Mouse (Mus musculus) gastrocnemius, adult 2 months (tissue): ENCODE measurements around the gene Tsc22d1. TPM values are rescaled to one million over a fixed set of nuclear protein-coding genes. Genes with fewer than 3 reads are reported as not detected.
A peak's percentile ranks its signal among the peaks of the same experiment; 100 is the strongest.

Experiments
- DNase-seq: peaks from one replicate; pipeline ENCODE4 v3.0.0; 2022
- H3K27ac ChIP-seq: fragments of 200-600 bp; 2 replicates; pipeline ENCODE4 v1.8.1; 2022; ENCODE audit warnings: mild to moderate bottlenecking
- H3K4me3 ChIP-seq: fragments of 200-600 bp; 2 replicates; pipeline ENCODE4 v1.8.1; 2022; ENCODE audit warnings: mild to moderate bottlenecking, moderate library complexity
- CTCF ChIP-seq: fragments of 200-600 bp; IDR thresholded peaks from 2 replicates; pipeline ENCODE4 v1.8.1; 2022; ENCODE audit warnings: antibody characterized with exemption, mild to moderate bottlenecking, moderate library complexity
- intact Hi-C: fragments of 180-260 bp; cut with DNase I; formaldehyde crosslinking; loops from one replicate; pipeline ENCODE4 v1.15.1; 2025
- total RNA-seq, 2 experiments: library from RNA; stranded (reverse); gene quantifications; 2 replicates each; pipeline ENCODE4 v1.2.3; 2021

Tsc22d1 gene
- total RNA-seq, 2 experiments from 2014 or later = 131 to 151 TPM

DNA sequence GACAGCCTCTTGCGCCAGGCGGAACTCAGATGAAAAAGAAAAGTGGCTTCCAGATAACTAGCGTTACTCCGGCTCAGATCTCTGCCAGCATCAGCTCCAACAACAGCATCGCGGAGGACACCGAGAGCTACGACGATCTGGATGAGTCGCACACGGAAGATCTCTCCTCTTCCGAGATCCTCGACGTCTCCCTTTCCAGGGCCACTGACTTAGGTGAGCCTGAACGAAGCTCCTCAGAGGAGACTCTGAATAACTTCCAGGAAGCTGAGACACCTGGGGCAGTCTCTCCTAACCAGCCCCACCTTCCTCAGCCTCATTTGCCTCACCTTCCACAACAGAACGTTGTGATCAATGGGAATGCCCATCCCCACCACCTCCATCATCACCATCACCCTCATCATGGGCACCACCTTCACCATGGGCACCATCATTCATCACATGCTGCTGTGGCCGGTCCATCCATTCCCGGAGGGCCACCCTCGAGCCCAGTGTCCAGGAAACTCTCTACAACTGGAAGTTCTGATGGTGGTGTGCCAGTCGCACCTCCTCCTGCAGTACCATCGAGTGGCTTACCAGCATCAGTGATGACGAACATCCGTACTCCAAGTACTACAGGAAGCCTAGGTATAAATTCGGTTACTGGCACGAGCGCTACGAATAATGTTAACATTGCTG is 1.7 kb downstream of the Tsc22d1 start:
- intact Hi-C loops = loop anchor here (2.0 to 5.0 kb wide), 2 partner anchors 42 to 264 kb away; no protein-coding TSS in a partner anchor
- TF ChIP-seq CTCF = no peak
- DNase-seq = no peak
- Histone ChIP-seq H3K4me3 (peak overlapping the region; percentile 96), H3K27ac (peak overlapping the region; percentile 97)

GRCm38 (mm10) chr14:76417346-76417745 is 2.6 kb downstream of the Tsc22d1 start:
- no peak for DNase-seq
- intact Hi-C loops = loop anchor here (2.0 to 5.0 kb wide), 2 partner anchors 41 to 265 kb away; no protein-coding TSS in a partner anchor
- no peak for TF ChIP-seq CTCF
- Histone ChIP-seq H3K27ac (no peak overlapping the region), H3K4me3 (peak overlapping the region; percentile 96)

- intact Hi-C loops = no loop called here
- peak; percentile 31 for DNase-seq
- peak overlapping the region; percentile 48 for H3K27ac ChIP-seq
- peak overlapping the region; percentile 14 for H3K4me3 ChIP-seq
- TF ChIP-seq CTCF = no peak
These were observed 6.0 kb downstream of the Tsc22d1 start for GRCm38 (mm10) chr14:76420726-76421125.

DNA sequence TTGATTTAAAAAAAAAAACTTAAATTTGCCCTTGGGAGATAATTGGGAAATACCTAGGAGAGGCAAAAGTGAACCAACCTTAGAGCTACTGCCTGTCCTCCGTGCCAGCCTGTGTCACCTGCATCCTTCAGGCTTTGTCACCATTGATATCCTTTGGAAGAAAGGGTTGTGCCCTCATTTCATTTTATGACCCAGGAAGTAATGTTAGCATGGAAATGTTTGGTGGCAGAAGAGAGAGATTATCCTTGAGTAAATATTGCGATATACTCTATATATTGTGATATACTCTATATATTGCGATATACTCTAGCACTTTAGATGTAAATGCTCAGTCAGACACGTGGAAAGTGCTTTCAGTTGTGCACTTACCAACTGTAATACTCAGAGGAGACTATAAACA is 6.4 kb downstream of the Tsc22d1 start:
- peak overlapping the region; percentile 18; the same call in 1 of the 2 replicates for H3K4me3 ChIP-seq
- intact Hi-C loops = no loop called here
- DNase-seq = no peak
- H3K27ac ChIP-seq = no peak overlapping the region
- TF ChIP-seq CTCF = no peak

- peak; percentile 8; the same call in 1 of the 2 replicates for TF ChIP-seq CTCF
- H3K27ac ChIP-seq = no peak overlapping the region
- no peak for DNase-seq
- intact Hi-C loops = no loop called here
- no peak overlapping the region for H3K4me3 ChIP-seq
These were observed 10.7 kb downstream of the Tsc22d1 start for GRCm38 (mm10) chr14:76425422-76425821.

- intact Hi-C loops = no loop called here
- no peak for DNase-seq
- TF ChIP-seq CTCF = no peak
- H3K4me3 ChIP-seq = no peak overlapping the region
- H3K27ac ChIP-seq = no peak overlapping the region
These were observed 11.3 kb downstream of the Tsc22d1 start for GRCm38 (mm10) chr14:76425986-76426530.

DNA sequence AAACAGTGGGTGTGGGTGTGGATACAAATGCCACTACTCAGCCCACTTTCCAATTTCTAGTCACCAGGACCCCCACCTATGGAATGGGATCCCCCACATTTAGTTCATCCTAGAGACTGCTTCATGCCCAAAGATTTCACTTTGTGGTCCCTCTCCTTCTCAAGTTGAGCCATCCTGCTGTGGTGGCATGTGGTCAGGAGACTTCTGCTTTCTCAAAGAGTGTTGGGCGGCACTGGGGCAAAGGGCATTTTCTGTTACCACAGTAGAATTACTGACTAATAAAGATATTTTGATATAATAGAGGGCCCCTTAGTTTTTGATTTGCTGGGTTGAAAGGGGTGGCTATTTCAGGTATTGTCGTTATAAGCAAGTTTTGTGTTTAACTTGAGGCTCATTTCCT is 14.1 kb downstream of the Tsc22d1 start:
- H3K27ac ChIP-seq = no peak overlapping the region
- no peak for DNase-seq
- H3K4me3 ChIP-seq = no peak overlapping the region
- intact Hi-C loops = no loop called here
- no peak for TF ChIP-seq CTCF

GRCm38 (mm10) chr14:76431918-76432317 is 17.2 kb downstream of the Tsc22d1 start:
- Histone ChIP-seq H3K27ac (peak overlapping the region; percentile 38; the same call in 1 of the 2 replicates), H3K4me3 (no peak overlapping the region)
- DNase-seq = no peak
- intact Hi-C loops = no loop called here
- no peak for TF ChIP-seq CTCF

DNA sequence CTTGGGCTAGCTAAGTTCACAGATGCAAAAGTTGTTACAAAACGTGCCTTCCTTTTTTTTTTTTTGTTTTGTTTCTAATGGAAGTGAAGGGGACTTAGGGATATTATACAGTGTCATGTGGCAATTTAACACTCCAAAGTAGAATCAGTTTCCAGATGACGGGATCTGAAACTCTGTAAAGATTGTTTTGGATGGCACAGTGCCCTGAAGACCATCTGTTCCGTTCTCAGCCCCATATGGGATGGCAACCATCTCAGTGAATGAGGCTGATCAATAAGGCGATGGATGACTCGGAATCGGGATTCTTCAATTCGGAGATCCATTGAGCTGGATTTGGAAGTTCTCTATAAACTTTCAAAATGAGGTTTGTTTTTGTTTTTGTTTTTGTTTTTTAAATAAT is 17.6 kb downstream of the Tsc22d1 start:
- TF ChIP-seq CTCF = no peak
- DNase-seq = no peak

GRCm38 (mm10) chr14:76432816-76433215 is 18.1 kb downstream of the Tsc22d1 start:
- Histone ChIP-seq H3K27ac (peak overlapping the region; percentile 38), H3K4me3 (peak overlapping the region; percentile 26)
- intact Hi-C loops = no loop called here
- no peak for DNase-seq
- TF ChIP-seq CTCF = no peak

More for the DNA sequence above, 17.6 kb downstream of the Tsc22d1 start:
- peak overlapping the region; percentile 38 for H3K27ac ChIP-seq
- intact Hi-C loops = no loop called here
- peak overlapping the region; percentile 26 for H3K4me3 ChIP-seq

GRCm38 (mm10) chr14:76442160-76442559 is 27.4 kb downstream of the Tsc22d1 start:
- Histone ChIP-seq H3K27ac (no peak overlapping the region), H3K4me3 (no peak overlapping the region)
- intact Hi-C loops = no loop called here
- TF ChIP-seq CTCF = no peak
- DNase-seq = no peak

GRCm38 (mm10) chr14:76448987-76449386 is 34.2 kb downstream of the Tsc22d1 start:
- no peak for DNase-seq
- TF ChIP-seq CTCF = no peak
- peak overlapping the region; percentile 54 for H3K4me3 ChIP-seq

GRCm38 (mm10) chr14:76451011-76451410 is 36.2 kb downstream of the Tsc22d1 start:
- no peak overlapping the region for H3K27ac ChIP-seq
- no peak for TF ChIP-seq CTCF
- intact Hi-C loops = no loop called here
- no peak for DNase-seq
- no peak overlapping the region for H3K4me3 ChIP-seq

More at GRCm38 (mm10) chr14:76448987-76449386, 34.2 kb downstream of the Tsc22d1 start:
- intact Hi-C loops = no loop called here
- H3K27ac ChIP-seq = peak overlapping the region; percentile 48; the same call in 1 of the 2 replicates
